Mouse (Mus musculus): ENCODE data around the gene Gm49320.
A peak's percentile ranks its signal among the peaks of the same experiment; 100 is the strongest.

The Gm49320 gene

DNA sequence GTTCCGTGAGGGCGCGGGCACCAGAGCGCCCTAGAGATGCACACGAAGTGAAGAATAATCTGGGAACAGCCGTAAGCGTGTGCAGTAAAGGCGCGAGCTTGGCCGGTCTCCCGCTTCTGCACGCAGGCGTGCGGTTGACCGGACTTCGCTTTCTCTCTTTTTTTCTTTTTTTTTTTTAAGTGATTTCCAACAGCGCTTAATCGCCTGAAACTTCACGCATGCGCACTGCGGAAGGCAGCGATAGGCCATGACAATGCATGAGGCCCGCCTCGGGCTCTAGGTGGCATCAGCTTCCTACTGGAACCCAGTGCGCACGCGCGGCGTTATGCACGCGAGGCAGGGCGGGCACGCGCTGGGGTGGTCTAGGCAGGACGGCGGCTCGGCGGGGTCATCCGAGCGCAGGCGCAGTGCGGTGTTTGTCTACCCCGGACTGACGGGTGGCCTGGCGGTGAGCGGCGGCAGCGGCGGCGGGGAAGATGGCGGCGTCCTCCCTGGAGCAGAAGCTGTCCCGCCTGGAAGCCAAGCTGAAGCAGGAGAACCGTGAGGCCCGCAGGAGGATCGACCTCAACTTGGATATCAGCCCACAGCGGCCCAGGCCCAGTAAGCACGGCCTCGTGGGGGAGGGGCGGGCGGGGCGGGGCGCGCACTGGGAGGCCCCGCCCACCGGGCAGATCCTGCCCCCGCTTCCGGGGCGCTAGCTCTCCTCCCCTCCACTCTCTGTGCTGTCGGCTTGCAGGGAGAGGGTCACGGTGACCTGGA lies at the start of gene Gm49320, which contains the start of gene Map2k7:
TSS of gene Gm49320 (plus strand) at position 432 of the 759 bp plus-strand sequence.
TSS of gene Map2k7 (plus strand) at position 307 of the 759 bp plus-strand sequence.
- DNase-seq (ENCODE audit: low spot score) = peak; percentile 98

DNA sequence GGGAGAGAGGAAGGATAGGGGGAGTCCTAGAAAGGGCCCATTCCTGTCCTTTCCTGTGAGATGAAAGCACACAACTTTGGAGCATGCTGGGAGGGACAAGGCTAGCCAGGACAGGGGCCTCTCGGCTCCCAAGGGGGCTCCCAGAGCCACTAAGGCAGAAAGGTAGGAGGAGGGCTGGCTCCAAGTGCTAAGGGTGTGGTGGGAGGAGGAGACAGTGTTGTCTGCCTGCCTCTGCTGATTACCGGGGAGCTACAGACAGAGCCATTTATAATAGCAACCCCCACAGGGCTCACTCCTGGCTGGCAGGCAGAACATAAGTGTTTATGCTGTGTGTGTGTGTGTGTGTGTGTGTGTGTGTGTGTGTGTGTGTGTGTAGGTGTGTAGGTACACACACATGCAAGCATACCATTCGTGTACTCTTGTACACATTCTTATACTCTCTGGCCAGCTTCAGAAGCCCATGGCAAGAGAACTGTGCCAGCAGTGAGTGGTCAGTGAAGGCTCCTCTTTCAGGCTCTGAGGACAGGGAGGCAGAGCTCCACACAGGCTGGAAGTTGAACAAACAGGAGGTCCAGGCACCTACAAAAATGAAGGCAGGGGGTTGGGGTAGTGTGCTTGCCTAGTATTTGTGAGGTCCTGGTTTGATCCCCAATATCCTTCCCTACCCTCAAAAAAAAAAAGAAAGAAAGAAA lies 49.5 kb upstream of the Gm49320 start:
- DNase-seq (ENCODE audit: low spot score) = peak; percentile 78

DNA sequence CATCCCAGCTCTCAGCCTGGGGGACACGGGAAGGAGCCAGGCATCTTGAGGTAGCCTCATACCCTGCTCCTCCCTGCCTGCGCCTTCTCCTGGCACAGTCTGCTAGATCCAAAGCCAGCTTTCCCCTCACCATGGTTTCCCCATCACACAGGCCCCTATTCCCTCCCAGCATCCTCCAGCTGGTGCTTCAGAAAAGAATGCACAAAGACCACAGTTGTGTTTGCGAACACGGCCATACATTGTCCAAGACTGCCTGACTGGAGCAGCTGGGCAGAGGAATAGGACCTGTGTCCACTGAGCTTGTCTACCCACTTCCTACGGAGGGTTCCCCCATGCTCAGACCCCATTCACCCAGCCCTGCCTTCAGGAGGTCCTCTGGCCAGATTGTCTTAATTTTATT lies 46.4 kb upstream of the Gm49320 start:
- DNase-seq (ENCODE audit: low spot score) = no peak

DNA sequence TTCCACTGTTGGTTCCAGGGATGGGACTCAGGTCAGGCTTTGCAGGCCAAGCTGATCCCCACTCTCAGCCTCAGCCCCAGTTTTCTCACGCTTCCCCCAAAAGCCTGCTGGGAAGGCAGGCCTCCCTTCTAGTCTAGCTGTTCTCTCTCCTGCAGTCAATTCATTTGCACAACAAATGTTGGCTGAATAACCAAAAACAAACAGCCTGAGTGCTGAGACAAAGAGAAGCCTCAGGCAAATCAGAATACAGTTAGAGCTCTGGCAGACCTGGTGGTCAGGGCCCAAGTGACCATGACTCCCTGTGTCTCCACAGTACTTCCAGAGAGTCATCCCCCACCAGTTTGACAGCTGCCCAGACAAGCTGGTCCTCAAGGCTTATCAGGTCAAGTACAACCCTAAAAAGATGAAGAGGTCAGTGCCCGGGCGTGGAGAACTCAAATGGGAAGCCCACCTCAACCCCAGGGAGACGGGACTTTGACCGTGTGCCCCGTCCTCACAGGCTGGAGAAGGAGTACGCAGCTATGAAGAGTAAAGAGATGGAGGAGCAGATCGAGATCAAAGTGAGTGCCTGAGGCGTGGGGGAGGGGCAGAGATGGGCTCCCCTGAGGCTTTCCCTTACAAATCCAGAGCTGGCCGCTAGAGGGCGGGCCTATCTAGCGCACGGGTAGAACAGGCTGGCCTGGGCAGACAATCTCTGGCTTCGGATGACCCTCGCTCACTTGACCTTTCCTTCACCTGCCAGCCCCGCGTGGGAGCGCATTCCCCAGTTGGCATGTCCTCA lies 45.7 kb upstream of the Gm49320 start:
- peak; percentile 76 for DNase-seq (ENCODE audit: low spot score)

DNA sequence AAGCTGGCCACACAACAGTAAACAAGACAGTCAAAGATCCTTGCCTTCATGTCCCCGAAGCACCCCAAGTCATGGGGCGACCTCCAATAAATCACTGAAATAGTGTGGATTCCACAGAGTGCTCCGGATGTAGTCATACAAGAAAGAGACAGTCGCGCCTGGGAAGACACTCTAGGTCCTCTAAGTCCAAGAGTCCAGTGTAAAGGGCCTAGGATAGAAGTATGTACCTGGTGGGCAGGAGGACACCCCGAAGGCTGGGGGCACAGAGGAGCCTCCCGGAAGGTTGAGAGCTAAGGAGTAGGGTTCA lies 45.1 kb upstream of the Gm49320 start:
- DNase-seq (ENCODE audit: low spot score) = no peak

DNA sequence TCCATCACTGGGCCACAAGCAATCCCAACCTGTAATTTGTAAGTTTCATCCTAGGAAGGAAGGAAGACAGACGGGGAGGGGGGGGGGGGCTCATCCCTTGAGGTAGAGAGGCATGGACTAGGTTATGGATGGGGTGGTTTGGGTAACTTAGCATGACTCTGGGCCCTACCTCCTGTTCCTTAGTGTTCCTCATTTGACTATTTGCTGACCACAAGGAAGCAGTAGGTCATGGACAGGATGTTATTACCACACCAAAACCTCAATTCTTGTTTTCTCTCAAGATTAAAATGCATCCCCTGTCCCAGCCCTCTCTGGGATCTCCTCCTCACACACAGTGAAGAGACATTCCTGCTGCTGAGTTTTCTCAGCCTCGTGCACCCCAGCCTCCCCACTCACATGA lies 37.3 kb upstream of the Gm49320 start:
- no peak for DNase-seq (ENCODE audit: low spot score)

DNA sequence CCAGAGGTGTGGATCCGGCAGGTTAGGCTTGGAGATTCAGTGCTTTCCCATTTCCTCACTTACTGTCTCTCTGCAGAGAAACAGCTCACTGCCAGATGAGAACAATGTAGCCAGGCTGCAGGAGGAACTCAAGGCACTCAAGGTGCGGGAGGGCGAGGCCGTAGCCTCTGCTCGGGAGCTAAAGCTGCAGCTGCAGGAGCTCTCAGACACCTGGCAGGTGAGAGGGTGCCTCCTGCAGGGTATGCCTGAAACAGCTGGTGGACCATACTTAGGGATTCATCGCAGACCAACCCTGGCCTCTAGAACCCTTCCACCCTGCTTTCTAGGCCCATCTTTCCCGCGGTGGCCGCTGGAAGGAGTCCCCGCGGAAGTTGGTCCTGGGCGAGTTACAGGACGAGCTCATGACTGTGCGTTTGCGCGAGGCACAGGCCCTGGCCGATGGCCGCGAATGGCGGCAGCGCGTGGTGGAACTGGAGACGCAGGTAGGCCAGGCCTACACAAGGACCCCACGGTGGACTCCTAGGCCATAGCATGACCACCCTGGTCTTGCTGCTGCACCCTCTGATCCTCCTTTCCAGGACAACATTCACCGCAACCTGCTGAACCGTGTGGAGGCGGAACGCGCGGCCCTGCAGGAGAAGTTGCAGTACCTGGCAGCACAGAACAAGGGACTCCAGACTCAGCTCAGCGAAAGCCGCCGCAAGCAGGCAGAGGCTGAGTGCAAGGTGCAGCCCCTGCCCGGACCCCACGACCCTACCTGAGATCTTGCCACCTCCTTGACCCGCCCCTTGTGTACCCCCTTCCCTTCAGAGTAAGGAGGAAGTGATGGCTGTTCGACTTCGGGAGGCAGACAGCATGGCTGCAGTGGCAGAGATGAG lies 33.2 kb upstream of the Gm49320 start:
- DNase-seq (ENCODE audit: low spot score) = no peak

DNA sequence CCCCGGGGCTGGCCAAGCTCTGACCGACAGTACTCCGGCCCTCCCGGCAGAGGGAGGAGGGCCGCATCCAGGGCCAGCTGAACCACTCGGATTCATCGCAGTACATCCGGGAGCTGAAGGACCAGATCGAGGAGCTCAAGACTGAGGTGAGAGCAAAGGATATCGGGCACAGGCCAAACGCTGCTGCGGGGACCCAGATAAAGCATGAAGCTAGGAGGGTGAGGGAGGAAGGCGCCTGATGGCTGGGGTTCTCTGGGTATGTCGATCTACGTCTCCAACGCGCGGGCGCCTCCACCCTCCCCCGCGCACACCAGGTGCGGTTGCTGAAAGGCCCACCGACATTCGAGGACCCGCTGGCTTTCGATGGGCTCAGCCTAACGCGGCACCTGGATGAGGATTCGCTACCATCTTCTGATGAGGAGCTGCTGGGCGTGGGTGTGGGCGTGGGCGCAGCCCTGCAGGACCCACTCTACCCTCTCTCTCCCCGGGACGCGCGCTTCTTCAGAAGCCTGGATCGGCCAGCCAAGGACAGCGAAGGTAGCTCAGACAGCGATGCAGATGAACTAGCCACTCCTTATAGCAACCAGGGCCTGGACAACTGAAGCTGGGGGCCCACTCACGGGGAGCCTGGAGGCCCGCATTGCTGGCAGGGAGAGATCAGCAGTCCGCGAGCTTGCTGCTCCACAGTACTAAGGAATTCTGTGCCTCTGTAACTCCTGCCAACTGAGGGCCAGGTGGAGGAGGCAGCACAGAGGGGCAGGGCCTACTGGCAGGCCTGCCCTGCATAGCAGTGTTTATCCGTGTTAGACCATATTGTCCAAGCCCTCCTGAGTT lies 32.3 kb upstream of the Gm49320 start:
- DNase-seq (ENCODE audit: low spot score) = peak; percentile 38

DNA sequence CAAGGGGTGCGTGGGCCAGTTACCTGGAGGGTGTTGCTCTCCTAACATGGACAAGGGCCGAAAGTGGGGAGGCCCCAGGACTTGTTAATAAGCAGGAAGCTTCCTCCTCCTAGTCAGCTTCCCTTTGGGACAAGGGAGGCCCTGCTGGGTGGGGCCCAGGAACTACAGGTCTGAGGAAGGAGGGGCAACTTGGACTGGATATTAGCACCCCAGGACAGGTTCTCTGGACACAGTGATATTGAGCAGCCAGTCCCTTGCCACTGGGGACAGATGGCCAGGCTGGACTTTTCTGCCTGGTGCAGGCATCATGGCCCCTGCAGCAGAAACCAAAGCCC lies 31.7 kb upstream of the Gm49320 start:
- DNase-seq (ENCODE audit: low spot score) = no peak

DNA sequence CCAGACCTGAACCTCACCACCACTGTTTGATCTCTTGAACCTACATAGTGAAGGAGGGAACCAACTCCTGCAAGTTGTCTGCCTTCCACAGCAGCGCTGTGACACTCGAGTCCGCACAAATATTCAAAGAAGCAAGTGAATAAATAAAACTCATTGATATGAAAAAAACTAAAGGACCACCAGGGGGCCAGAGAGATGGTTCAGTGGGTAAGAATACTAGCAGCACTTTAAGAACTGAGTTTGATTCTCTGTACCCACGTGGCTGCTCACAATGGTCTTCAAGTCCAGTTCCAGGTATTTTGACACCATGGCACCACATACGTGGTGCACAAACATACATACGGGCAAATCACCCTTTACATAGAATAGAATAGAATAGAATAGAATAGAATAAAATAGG lies 27.6 kb upstream of the Gm49320 start:
- DNase-seq (ENCODE audit: low spot score) = no peak

DNA sequence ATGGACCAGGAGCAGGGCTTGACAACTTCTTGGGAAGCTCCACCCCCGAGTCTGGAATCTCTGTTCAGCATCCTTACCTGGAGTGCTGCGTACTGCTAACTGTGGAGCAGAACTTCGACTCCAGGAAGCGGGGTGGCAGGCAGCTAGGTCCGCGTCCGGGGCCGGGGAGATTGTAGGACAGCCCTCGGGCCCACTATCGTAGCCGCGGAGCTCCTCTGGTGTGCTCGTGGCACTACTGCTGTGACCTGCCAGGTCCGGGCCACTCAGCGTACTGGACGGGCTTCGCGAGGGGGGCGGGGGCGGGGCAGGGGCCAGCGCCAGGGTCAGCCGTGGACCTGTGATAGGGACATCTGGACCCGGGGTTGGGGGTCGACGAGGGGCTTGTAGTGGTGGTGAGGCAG lies 25.9 kb upstream of the Gm49320 start:
- no peak for DNase-seq (ENCODE audit: low spot score)

DNA sequence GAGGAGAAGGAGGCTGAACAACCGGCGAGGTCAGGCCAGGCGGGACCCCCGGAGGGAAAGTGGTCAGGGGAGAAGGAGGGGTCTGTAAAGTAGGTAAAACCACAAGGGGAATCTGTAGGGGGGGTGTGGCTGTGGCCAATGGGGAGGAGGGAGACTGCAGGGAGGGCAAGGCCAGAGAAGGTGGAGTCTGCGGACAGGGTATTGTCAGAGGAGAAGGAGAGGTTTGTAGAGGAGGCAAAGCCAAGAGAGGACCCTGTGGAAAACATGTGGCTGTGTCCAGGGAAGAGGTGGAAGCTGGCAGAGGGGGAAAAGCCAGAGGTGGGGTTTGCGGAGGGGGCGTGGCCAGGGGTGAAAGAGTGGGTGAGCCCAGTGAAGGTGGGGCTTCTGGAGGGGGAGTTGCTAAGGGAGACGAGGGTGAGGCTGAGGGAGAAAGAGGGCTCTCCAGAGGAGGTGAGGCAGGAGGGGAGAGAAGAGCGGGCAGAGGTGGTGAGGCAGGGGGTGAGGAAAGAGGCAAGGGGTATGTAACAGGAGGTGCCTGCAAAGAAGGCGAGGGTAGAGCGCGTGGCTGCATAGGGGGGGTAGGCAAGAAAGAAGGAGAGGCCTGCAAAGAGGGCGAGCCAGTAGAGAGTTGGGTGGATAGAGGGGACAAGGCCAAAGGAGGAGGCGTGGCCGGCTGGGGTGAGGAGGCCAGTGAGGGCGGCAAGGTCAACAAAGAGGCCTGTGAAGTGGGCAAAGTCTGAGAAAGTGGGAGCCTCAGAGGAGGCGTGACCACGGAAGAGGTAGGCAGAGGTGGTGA lies 25.3 kb upstream of the Gm49320 start:
- DNase-seq (ENCODE audit: low spot score) = no peak

DNA sequence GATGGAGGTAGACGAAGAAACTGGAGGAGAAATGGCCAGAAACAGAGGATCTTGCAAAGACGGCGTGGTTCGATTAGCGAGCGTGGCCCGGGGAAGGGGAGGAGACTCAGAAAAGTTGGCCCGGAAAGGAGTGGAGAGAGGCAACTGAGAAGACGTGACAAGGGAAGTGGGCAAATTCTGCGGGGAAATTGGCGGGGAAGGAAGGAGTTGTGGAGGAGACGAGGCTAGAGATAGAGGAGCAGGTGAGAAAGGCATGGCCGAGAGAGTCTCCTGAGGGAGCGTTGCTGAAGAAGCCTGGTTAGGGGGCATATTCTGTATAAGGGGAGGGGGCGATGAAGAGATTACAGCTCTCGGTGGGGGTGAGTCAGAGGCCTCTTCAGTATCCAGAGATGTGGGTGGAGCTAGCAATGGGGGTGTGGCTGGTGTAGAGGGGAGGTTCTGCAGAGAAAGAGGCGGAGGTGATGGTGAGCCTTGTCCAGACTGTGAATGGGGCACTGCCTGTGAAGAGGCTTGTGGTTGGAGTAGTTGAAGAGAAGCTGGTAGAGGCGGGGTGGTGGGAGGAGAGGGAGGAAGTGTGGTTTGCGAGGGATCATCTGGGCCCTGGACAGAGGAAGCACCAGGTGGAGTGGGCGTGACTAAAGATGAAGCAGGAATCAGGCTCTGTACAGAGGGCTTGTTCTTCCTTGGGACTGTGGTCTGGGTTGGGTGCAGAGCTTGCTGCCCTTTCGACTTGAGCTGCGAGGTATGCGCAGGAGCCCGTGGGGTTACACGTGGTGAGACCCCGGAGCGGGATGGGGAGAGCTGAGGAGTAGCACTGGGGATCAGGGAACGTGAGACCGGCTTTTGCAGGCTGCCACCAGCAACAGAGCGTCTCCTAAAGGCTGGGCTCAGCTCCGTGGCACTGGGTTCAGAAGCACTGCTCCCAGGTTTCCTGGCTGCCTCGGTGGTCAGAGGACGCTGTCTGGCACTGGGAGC lies 24.4 kb upstream of the Gm49320 start:
- peak; percentile 48 for DNase-seq (ENCODE audit: low spot score)

DNA sequence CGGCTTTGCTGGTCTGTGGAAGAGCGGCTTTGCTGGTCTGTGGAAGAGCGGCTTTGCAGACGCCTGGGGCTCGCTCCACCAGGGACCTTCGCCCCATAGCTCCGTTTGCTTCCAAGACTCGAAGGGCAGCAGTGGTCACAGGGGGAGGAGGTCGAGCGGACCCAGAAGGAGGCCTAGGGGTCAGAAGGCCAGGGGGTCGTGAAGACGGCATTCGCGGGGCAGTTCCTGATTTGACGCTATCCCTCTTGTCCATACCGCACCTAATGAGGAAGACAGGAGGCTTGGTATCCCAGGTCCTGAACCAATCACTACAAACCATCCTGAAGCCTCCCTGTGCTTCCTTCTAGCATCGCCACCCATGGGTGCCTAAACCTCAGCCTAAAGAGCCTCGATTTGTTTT lies 22.4 kb upstream of the Gm49320 start:
- no peak for DNase-seq (ENCODE audit: low spot score)

DNA sequence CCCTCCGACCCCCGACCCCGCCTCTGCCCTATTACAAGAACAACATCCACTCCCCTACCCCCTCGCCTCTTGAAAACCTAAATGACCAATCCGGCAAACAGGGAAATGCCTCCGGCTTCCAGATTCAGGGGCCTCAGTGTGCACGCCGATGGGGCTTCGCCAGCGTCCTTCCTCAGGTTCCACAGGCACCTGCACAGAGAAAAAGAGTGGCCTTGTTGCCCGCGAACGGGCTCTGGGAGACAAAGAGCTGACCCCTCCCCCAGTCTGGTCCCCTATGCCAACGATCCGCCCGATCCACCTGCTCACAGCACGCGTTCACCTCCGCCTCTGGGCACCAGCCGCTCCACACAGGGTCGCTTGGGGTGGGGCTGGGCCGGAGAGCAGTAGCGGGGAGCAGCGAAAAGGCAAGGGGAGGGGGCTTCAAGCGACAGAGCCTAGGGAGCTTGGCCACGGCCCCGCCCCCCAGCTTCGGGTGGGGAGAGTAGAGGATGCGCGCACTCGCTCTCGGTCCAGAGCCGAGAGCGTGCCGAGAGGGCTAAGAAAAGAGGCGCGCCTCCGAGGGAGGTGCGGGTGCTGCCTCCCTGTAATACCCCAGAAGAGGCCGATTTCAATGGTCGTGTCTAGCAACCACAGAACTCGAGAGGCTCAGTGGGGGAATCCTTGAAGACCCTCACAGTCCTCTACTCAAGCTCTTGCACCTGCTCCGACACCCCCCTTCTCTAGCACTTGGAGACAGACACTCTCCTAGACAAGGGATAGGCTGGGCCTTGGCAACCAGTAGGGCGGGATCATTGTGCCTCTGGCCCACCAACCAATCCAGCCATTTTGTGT lies 21.7 kb upstream of the Gm49320 start, which contains the start of gene Prr36:
TSS of gene Prr36 (minus strand) at position 669 of the 831 bp plus-strand sequence.
- no peak for DNase-seq (ENCODE audit: low spot score)

DNA sequence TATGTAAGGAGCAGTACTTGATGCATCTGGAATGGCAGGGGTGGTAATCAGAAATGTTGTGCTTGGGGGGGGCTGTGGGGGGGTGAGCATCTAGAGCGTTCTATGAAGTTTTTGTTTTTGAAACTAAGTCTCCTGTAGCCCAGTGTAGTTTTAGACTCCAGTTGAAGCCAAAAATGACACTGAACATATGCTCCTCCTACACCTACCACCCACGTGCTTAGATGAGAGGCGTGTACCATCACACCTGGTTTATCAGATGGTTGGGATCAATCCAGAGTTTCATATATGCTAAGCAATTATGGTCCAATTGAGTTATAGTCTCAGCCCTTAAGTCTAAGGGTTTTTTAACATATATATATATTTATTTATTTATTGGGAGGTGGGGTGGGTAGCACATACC lies 19.0 kb upstream of the Gm49320 start:
- no peak for DNase-seq (ENCODE audit: low spot score)

DNA sequence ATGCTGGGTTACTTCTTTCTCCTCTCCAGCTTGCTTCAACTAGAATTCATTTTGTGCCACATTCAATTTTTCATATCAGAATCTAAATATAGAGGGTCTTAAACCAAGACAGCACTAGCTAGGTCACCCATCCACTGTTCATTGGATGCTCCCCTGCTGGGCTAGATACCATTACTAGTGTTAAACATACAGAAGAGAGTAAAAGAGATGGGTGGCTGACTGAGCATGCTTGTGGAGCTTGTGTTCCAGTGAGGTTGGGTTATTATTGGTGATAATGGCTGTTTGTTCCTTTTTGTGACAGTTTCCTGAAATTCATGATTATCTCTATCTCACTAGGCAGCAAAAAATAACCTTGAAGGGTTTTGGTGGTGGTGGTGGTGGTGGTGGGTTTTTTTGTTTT lies 16.6 kb upstream of the Gm49320 start:
- DNase-seq (ENCODE audit: low spot score) = no peak

DNA sequence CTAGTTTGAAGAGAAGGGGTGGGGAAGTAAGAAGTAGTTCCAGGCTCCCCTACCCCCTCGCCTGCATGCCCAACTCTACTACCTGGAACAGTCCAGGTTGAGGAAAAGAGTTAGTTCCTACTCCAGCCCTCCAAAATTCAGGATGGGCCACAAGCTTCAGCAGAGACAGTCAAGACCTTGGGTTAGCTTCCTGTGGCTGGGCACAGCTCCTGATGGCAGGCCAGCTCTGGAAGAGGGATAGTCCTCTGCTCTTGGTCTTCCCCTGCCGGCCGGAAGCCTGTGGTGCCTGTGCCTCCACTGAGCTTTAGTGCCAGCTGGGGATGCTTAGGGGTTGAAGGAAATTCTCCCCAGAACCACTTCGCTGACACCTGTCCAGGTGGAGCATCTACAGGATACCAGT lies 12.3 kb upstream of the Gm49320 start:
- no peak for DNase-seq (ENCODE audit: low spot score)

Measured in c-Kit-positive CD71-positive TER-119-positive erythroid progenitor cells, embryonic 14.5 days (primary cell).